Mouse (Mus musculus) spleen, postnatal 14 days (tissue): ENCODE results near the gene Lpp.

Source experiments
- DNase-seq, 2 experiments: peaks; one replicate each; pipeline ENCODE4 v3.0.0; 2021 to 2022; ENCODE audit warnings: low spot score in 2 of 2

The Lpp gene

GRCm38 (mm10) chr16:24695062-24695461 lies 301.8 kb downstream of the Lpp start:
- DNase-seq, result no peak

GRCm38 (mm10) chr16:24704215-24704614 lies 310.9 kb downstream of the Lpp start:
- DNase-seq, result no peak

- no peak for DNase-seq
Measured at GRCm38 (mm10) chr16:24723641-24724040, 330.3 kb downstream of the Lpp start.

DNA sequence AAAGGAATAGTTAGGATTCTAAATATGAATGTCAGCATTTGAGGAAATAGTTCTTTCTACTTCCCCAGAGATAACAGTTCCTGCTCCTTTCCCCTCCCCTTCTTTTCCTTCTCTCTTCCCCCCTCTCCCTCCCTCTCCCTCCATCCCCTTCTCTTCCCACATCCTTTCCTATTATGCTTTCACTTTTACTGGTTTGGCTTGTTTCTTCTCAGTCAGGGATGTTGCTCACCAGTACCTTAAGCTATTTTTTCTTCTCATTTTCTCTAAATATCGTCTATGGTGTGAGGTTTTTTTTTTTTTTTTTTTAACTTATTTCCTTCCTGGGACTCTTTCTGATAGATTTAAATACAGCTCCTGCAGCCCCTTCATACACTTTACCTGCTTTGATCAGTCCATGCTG lies 339.4 kb downstream of the Lpp start:
- DNase-seq, result no peak

DNA sequence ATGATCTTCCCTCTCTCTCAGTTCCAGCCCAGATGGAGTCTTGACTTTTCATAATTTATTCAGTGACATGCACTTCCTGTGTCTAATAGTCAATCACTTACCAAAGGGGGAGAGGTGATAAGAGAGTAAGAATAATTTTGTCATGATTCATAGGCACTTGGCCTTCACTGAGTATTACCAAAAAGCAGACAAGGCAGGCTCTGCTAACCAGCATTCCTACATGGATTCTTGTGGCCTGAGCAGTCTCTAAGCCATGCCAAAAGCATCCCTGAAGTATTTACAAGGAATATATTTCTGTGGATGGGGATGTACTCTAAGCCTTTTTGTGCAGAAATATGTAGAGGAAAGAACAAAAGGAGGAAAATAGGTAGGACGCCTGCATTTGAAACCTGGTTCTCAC lies 340.0 kb downstream of the Lpp start:
- DNase-seq, result no peak

DNA sequence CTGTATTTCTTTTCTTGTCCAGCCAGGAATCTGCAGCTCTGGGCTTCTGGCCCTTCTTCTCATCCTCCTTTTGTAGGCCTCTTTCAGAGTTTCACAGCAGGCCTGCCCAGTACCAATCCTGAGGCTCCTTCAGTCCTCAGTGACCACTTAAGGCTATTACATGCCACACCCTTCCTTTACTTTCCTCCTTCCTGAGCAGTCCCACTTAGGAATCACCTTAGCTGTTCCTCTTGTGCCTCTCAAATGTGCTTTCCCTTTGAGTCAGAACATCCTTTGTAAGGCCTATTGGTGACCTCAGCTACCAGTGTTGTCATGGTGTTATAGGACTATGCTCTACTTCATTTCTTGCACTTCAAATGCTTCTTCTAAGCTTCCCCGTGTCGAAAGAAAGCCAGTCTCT lies 342.4 kb downstream of the Lpp start:
- no peak for DNase-seq

- no peak for DNase-seq
Measured at GRCm38 (mm10) chr16:24737362-24738057, 344.2 kb downstream of the Lpp start.

GRCm38 (mm10) chr16:24740714-24741113 lies 347.4 kb downstream of the Lpp start:
- no peak for DNase-seq

DNA sequence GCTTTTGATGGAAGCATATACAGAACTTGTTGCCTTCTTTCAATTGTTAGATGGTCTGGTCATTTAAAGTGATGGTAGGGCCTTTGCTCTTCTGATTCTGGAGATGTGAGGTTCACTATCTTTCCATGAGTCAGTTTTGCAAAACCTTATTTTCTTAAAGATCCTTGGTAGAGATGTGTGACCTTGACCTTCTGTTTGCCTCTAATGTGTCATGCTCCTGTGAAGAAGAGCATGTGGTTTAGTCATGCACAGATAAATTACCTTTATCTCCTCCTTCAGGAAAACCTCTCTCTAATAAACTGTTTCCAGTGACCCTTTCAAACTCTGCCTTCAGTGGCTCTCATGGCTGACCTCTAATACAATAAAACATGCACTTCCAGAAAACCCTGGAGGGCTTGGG lies 356.5 kb downstream of the Lpp start:
- DNase-seq, result no peak

DNA sequence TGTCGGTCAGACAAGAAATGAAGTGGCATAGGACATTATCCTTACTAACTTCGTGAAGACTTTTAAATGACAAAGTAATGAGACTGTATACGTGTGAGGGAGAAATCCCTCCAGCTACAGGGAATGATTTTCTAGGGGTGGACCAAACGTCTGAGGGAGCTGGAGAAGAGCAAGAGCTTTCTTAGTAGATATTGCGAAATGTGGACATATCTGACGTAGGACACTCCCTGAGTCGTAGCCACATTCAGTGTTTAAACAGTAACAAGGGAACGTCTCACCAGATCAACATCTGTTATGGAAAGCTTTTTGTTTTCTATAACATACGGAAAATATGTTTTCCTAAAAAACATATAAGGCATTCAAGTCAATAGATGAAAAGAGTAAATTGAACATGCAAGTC lies 362.8 kb downstream of the Lpp start:
- no peak for DNase-seq

DNA sequence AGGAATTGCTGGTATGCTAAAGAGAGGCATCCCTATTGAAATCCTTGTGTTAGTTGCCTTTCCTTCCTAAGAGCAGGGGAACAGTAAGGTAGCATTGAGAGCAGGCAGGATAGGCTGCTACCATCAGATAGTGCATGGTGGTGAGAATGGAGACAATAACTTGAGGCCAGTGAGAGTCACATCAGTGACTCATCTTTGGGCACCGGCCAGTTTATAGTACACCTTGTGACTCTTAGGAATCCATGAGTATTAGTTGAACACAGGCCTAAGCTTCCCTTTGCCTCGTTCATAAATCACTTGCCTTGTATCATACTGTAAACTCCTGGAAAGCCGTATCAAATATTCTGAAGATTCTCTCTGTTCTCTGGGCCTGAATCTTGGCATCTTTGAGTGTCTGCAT lies 372.7 kb downstream of the Lpp start:
- DNase-seq, result no peak

- DNase-seq, result no peak
Measured at GRCm38 (mm10) chr16:24766596-24766995, 373.3 kb downstream of the Lpp start.

DNA sequence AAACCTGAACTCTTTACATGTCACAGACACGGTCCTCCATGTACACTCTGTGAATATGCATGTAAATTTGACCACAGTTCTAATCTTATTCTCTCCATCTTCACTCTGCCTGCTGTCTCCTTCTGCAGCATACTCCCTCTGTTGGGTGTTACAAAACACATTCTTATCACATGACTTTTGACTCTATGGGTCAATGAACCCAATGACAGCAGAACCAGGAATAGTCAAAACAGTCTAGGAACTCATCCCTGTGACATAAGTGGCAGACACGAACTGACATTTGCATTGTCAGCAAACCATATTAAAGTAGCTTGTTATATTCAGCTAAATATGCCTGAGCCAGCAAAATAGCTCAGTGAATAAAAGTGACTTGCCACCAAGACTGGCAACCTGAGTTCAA lies 383.7 kb downstream of the Lpp start:
- no peak for DNase-seq

GRCm38 (mm10) chr16:24778432-24779274 lies 385.3 kb downstream of the Lpp start:
- no peak for DNase-seq

DNA sequence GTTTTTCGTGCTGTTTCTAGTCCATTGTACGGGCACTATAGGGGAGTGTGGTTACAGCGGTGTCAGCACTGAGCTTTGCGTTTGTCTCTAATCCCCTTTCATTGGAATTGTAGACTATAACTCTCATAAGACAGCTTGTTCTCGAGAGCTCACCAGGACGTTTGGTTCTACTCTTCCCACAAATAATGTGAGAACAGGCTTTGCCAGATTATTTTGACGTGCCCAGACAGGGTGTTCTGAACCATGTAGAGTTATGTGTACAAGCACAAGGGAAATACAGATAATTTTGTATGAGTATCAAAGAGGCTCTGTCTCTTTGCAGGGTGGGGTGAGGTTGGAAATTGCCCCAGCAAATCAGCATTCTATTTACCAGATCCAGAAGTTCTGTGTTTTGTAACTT lies 387.2 kb downstream of the Lpp start:
- DNase-seq, result no peak

GRCm38 (mm10) chr16:24781922-24782321 lies 388.6 kb downstream of the Lpp start:
- DNase-seq, result no peak

DNA sequence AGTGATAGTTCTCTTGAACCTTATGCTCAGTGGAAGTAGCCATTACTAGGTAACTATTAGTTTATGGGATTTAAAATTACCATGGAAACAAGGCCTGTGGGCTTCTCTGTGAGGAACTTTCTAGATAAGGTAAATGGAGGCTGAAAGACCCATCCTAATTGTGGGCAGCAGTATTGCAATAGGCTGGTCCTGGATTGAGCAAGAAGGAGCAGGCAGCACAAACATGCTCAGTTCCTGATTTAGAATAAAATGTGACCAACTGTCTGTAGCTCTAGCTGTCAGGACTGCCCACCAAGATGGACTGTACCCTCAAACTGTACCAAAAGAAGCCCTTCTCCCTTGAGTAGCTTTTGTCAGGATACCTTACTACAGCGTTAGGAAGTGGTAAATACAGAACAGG lies 392.3 kb downstream of the Lpp start:
- no peak for DNase-seq

- DNase-seq, result no peak
Measured at GRCm38 (mm10) chr16:24788973-24789372, 395.7 kb downstream of the Lpp start.

DNA sequence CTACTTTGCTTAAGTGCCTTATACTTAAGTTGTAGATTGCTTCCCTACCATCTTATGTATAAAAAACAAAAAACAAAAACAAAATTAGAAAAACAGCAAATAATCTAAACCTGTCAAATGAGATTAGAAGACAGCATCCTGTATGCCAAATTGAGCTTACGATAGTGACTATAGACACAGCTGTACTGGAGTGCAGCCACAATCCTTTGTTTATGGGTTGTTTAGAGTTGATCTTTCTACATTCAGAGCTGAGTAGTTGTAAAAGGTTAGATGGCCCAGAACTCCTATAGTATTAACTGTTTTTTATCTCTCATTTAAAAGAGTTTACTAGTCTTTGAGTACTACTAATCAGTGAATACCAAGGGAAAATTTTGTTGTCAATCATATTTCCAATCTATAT lies 398.1 kb downstream of the Lpp start:
- no peak for DNase-seq

DNA sequence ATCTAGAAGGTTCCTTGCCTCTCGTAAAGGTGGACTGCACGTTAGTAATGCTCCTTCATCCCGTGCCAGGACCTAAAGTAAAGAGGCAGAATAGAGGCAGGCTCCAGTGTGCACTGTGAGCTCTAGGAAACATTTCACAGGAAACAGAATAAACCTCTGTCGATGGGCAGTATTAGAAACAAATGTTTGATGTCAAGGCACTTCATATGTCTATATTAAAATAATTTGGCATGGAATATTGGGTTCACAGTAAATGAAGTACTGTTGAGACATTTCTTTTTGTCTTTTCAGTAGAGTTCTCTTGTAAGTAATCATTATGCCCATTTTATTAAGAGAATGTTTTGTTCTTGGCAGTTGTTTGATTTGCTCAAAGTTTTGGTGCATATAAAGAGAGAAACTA lies 398.7 kb downstream of the Lpp start:
- DNase-seq, result no peak

- DNase-seq, result no peak
Measured at GRCm38 (mm10) chr16:24792836-24793235, 399.5 kb downstream of the Lpp start.

GRCm38 (mm10) chr16:24794665-24795064 lies 401.4 kb downstream of the Lpp start:
- DNase-seq, result no peak

GRCm38 (mm10) chr16:24801355-24801754 lies 408.0 kb downstream of the Lpp start:
- no peak for DNase-seq
